Mouse (Mus musculus) lung, adult 2 months (tissue): ENCODE measurements around the gene Batf3. TPM values are rescaled to one million over a fixed set of nuclear protein-coding genes. Genes with fewer than 3 reads are reported as not detected.

Experiments used
- DNase-seq: peaks from one replicate; pipeline ENCODE4 v3.0.0; 2022
- H3K4me1 ChIP-seq: fragments of 200-500 bp; 2 replicates; pipeline ENCODE4 v1.6.1; 2011; ENCODE audit warnings: low read length; ENCODE audit not compliant: control insufficient read depth, insufficient read depth
- H3K4me3 ChIP-seq: fragments of 200-500 bp; replicated peaks from 2 replicates; pipeline ENCODE3; 2011; ENCODE audit warnings: low read depth, mild to moderate bottlenecking, control low read depth, low read length; ENCODE audit errors: extremely low read depth
- CTCF ChIP-seq: fragments of 200-500 bp; IDR thresholded peaks from 2 replicates; pipeline ENCODE4 v1.5.1; 2011; ENCODE audit warnings: mild to moderate bottlenecking, low read length, control low read depth; ENCODE audit not compliant: insufficient read depth
- POLR2A ChIP-seq: fragments of 200-500 bp; IDR thresholded peaks from 2 replicates; pipeline ENCODE4 v1.6.1; 2011; ENCODE audit warnings: low read depth, mild to moderate bottlenecking, control low read depth, low read length, borderline replicate concordance; ENCODE audit errors: extremely low read depth
- WGBS: fragments of 180-500 bp; shearing (Covaris S2); methylation state at CpG from one replicate; pipeline ENCODE4 v1.1.7; 2018; 5-methylcytosine and 5-hydroxymethylcytosine counted together
- polyA plus RNA-seq: library from polyadenylated mRNA; depleted of rRNA; stranded (reverse); fragments of >200 nt; gene quantifications from 2 replicates; pipeline ENCODE4 v1.2.3, GENCODE M21; 2012; rRNA removed

The Batf3 gene
- 5.1 and 6.1 TPM in 2 replicates for polyA plus RNA-seq

DNA sequence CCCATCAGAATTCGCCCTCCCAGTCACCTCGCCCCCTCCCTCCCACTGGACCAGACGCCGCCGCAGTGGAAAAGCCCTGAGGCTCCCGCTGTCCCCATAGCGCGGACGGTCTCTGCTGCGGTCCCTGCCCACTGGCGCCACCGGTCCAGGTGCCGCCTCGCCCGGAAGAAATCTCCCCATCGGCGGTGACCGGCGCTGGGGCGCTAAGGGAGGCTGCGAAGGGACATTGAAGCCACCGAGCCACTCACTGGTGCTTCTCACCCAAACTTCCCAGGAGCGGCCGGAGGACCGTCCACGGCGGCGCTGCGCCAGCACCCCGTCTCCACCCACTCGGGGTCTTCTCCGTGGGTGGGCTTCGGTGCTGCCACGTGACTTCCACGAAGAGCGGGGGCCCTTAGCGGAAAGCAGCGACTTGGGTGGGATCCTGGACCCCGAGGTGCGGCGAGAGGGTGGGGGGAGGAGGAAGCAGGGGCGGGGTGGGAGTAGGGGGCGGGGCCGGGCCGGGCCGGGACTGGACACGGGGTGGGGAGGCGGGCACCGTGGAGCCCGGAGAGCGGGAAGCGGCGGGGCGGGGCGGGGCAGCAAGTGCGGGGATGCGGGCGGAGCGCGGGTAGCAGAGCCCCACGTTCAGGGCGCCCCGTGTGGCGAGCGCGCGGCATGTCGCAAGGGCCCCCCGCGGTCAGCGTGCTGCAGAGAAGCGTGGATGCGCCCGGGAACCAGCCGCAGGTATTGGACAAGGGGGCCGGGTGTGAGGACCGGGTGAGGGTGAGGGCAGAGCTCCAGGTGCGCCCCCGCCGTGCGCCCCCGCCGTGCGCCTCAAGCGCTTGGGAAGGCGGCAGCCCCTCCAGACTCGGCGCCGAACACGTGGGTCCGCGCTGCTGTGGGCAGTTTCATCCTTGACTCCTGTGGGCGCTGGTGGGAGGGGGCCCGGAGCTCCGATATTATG, at the start of gene Batf3:
Batf3 (plus strand) TSS at position 46 of the 946 bp plus-strand sequence.
- peak; percentile 30 for DNase-seq
- no peaks in the 10 kb centered on the region for H3K4me1 ChIP-seq
- H3K4me3 ChIP-seq: peak within 1 kb of the TSS; percentile 64
- TF ChIP-seq CTCF (no peak), POLR2A (no peak)
- WGBS: under 1% methylated on average over 93 of the region's 95 CpGs

DNA sequence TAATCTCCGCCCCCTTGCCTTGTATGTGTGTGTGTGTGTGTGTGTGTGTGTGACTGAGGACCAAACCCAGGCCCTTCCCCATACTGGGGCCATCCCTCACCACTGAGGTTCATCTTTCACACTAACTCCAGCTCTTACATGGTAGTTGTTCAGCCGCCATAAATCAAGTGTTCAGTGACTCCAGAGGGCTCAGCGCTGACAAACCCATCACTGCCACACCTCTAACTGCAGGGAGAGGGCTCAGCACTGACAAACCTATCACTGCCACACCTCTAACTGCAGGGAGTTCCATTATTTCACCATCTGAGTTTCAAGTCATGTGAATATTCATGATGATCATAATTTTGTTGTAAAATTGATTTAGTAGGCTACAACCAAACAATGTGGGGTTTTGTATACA, 44.1 kb upstream of the Batf3 start:
- DNase-seq: no peak
- TF ChIP-seq POLR2A (no peak), CTCF (no peak)
- WGBS: 72% methylated on average over 3 of the region's 3 CpGs
- no peak overlapping the region for H3K4me3 ChIP-seq
- H3K4me1 ChIP-seq: no peaks in the 10 kb centered on the region

GRCm38 (mm10) chr1:191054870-191055532, 42.6 kb upstream of the Batf3 start:
- H3K4me1 ChIP-seq: no peaks in the 10 kb centered on the region
- no peak for TF ChIP-seq POLR2A
- TF ChIP-seq CTCF: 0 out of 2 replicates have a peak, but pooled peaks have one; percentile 4
- H3K4me3 ChIP-seq: no peak overlapping the region
- 64% methylated on average over 8 of the region's 8 CpGs for WGBS
- DNase-seq: no peak

- TF ChIP-seq POLR2A (no peak), CTCF (no peak)
- Histone ChIP-seq H3K4me3 (no peak overlapping the region), H3K4me1 (no peaks in the 10 kb centered on the region)
- no peak for DNase-seq
- 61% methylated on average over 2 of the region's 2 CpGs for WGBS
Measured at GRCm38 (mm10) chr1:191055533-191055873, 42.1 kb upstream of the Batf3 start.

GRCm38 (mm10) chr1:191057461-191057860, 40.2 kb upstream of the Batf3 start:
- Histone ChIP-seq H3K4me1 (no peaks in the 10 kb centered on the region), H3K4me3 (no peak overlapping the region)
- 67% methylated on average over 3 of the region's 3 CpGs for WGBS
- TF ChIP-seq CTCF (no peak), POLR2A (no peak)
- DNase-seq: no peak

DNA sequence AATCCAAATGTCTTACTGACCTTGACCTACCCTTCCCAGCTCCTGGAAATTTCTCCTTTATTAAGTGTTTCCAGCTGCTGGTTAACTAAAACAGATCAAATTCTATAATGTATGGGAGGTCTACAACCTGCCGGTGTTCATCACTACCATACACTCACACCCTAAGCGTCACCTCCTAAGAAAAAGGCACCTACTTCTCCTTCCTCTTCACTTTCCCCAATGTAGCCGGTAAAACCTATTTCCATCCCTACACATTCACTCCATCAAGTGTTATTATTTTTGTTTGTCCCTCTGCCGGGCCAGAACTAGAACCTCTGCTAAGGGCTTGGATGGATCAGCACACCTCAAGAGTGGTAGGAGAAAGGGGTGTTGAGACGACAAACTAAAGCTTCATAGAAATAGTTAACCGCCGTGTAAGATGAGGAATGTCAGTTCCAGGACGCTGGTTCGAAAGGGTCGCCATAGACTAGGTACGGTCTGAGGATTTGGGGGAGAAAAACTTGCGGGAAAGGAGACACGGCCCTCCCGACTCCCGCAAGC, 35.3 kb upstream of the Batf3 start:
- 4% methylated on average over 15 of the region's 15 CpGs for WGBS
- no peak for TF ChIP-seq CTCF
- TF ChIP-seq POLR2A: no peak
- peak overlapping the region; percentile 83 for H3K4me3 ChIP-seq
- no peak for DNase-seq
- no peaks in the 10 kb centered on the region for H3K4me1 ChIP-seq

GRCm38 (mm10) chr1:191062781-191063485, 34.7 kb upstream of the Batf3 start, which contains the start of the genes Tatdn3 and Nsl1:
Gene Tatdn3 (minus strand): TSS chr1:191062932.
Gene Nsl1 (plus strand): TSS chr1:191063012.
- peak; percentile 91 for DNase-seq
- under 1% methylated on average over 56 of the region's 56 CpGs for WGBS
- H3K4me3 ChIP-seq: peak within 1 kb of the TSS; percentile 83
- no peaks in the 10 kb centered on the region for H3K4me1 ChIP-seq
- TF ChIP-seq CTCF (no peak), POLR2A (0 out of 2 replicates have a peak, but pooled peaks have one; percentile 50)

- no peaks in the 10 kb centered on the region for H3K4me1 ChIP-seq
- no peak overlapping the region for H3K4me3 ChIP-seq
- TF ChIP-seq CTCF (no peak), POLR2A (no peak)
- 44% methylated on average over 9 of the region's 9 CpGs for WGBS
- no peak for DNase-seq
Measured at GRCm38 (mm10) chr1:191063700-191064099, 33.9 kb upstream of the Batf3 start.

DNA sequence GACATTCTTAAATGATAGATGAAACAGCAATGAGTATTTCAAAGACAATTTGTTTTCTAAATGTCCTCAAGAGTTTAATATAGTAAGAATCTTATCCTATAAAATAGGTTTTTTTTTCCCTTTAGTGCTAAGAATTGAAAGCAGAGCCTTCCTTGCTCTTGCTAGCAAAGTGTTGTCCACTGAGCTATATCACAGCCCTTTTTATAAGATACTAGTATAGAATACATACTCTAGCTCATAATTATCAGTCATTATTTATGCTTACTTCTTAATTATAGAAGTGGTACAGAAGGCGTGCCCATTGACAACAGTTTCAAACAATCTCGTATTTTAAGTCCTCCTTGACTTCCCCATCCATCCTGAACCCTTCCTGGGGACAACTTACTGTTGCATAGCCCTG, 33.1 kb upstream of the Batf3 start:
- H3K4me1 ChIP-seq: no peaks in the 10 kb centered on the region
- TF ChIP-seq CTCF (no peak), POLR2A (no peak)
- WGBS: 87% methylated on average over 2 of the region's 2 CpGs
- no peak overlapping the region for H3K4me3 ChIP-seq
- DNase-seq: no peak
